Mouse (Mus musculus): ENCODE results near the gene Bmf. TPM values are rescaled to one million over a fixed set of nuclear protein-coding genes. Genes with fewer than 3 reads are reported as not detected.

Gene Bmf
- total RNA-seq (2017), result 21.5 to 42.1 TPM (median 35.4 TPM) in 3 replicates

DNA sequence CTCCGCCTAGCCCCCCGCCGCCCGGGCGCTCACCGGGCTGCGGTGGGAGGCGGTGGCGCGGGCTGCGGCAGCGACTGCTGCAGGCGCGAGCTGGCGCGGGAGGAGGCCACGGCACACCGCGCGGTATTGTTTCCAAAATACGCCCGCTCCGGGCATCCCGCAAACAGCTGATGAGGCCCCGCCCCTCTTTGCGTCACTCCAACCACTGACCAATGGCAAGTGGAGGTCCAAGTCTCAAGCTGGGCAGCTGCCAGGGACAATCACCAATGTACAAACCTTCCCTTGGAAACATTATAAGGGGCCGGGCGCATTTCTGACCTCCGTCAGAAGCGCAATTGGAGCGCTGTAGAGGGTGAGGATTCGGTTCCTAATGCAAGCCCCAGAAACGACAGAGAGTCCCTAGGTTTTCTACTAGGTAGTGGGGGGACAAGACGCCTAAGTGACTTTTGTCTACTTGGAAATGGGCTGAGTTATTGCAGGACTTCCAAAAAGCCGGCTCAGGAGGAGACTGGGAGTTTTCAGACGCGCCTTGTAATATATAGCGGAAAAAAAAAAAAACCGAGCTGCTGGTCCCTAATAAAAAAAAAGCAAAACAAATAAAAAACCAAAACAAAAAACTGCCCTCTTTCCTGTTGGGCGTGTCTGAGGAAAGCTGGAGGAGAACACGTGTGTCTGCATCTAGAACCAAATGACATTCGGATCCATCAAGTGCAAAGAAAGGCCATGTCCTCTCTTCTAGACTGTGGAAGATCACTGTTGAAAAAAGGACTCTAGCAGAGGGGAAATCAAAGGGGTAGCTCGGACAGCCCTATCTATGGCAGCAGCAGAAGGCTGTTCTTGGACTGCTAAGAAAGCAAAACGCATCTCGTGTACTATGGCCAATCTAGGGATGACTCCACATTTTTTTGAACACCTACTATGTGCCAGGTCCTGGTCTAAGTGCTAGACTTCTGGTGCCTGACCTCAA is at the start of gene Bmf:
Bmf (minus strand) TSS at position 181 of the 967 bp plus-strand sequence.
- ATAC-seq (replicated peaks; ENCODE audit: insufficient number of reproducible peaks, low FRiP score, low TSS enrichment, poor library complexity, severe bottlenecking), result peak; percentile 82

DNA sequence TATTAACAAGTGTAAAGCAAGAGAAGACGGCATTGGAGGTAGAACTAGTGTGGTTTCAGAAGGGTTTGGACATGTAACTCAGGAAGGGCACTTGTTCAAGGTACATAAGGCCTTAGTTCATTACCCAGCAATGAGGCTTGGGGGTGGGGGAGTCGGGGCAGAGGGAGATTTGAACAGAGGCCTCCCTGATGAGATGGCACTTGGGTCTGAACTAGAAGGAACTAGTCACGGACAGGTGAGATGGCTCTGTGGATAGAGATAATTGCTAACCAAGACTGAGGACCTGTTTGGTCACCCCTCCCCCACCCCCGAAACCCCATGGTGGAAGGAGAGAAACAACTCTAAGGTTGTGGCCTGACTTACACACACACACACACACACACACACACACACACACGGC is 49.6 kb upstream of the Bmf start:
- ATAC-seq (replicated peaks; ENCODE audit: insufficient number of reproducible peaks, low FRiP score, low TSS enrichment, poor library complexity, severe bottlenecking), result no peak

DNA sequence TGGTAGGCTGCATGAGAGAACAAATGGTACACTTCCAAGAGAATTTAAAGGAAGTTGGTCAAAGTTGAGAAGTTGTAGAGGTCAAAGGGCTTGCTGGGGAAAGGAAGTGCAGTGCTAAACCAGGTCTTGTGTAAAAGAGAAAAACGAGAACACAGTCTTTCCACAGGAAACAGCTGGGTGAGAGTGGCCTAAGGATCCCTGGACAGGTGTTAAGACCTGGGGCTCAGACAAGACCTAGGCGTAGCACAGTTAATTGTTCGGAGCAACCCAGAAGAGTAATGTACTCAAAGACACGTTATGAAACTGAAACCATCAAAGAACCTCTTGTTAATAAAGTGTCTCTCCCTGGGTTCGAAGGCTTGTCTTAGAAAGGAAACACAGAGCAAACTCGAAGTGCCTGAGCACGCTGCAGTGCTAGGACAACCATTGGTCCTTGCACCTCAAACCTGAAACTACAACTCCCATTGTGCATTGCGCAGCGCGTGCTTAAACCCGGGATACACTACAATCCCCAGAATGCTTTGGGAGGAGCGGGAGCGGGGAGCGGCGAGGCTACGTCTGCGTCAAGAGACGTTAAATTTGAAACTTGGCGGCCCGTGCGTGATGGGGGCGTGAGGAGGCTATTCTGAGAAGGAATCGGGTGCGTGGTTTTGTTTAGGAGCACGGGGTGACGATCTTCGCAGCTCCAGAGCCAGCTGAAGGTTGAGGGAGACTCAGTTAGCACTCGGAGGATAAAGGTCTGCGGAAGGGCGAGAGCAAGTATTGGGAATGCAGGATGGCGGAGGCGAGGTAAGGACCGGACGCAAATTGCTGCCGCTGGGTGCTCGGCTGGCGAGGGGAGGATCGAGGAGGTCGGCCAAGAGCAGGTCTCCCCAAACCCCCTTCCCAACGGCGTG is 48.4 kb upstream of the Bmf start, which contains the start of gene Bub1b:
Bub1b (plus strand) TSS at position 539 of the 896 bp plus-strand sequence.
- ATAC-seq (replicated peaks; ENCODE audit: insufficient number of reproducible peaks, low FRiP score, low TSS enrichment, poor library complexity, severe bottlenecking), result peak; percentile 94

DNA sequence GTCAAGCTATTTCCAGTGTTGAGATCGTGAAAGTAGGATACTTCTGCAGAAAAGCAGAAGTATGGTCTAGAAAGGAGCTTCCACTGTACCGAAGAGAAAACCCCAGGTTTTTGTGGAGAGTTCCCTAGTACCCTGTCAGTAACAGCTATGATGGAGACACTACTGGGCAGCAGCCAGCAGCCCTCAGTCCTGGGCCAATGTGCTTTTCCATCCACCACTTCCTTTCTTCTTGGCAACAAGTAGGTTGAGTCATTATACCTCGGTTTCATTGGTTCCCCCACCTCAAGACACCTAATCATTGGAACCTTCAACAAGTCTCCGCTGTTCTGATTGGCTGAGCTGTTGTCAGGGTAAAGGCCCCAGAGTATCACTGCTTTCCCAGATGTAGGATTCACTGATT is 41.6 kb upstream of the Bmf start:
- no peak for ATAC-seq (replicated peaks; ENCODE audit: insufficient number of reproducible peaks, low FRiP score, low TSS enrichment, poor library complexity, severe bottlenecking)

DNA sequence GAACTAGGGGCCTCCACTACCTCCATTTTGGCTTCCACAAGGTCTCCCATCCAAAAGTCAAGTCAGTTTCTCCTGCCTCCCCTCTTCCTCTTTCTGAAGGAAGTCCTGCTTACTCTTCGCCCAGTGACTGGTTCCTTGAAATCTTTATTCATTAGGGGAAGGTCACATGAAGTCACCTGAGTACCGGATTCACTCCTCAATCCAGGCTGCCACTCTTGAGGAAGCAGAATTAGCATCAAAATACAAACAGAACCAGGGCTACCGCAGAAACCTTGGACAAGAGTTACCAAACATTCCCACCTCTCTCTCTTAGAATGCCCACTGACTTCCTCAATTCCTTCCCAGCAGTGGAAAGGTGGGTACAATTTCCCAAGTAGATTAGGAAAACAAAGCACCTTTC is 38.2 kb upstream of the Bmf start:
- ATAC-seq (replicated peaks; ENCODE audit: insufficient number of reproducible peaks, low FRiP score, low TSS enrichment, poor library complexity, severe bottlenecking), result no peak

DNA sequence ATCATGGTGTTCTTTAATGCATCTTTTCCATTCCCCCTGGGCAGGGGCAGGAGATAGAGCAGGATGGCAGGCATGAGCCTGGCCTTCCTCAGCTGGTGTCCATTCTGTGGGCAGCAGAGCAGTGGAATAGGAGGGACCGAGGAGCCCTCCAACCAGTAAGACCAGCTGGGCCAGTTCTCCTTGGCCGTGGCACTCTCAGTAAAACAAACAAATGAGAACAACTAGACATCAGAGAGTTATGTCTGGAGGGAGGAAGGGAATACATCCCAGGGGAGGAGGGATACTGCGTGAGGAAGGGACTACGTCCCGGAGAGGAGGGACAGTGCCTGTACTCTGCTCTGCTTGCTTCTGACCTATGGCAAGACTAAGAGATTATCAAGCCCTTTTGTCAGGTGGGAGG is 36.5 kb upstream of the Bmf start:
- no peak for ATAC-seq (replicated peaks; ENCODE audit: insufficient number of reproducible peaks, low FRiP score, low TSS enrichment, poor library complexity, severe bottlenecking)

DNA sequence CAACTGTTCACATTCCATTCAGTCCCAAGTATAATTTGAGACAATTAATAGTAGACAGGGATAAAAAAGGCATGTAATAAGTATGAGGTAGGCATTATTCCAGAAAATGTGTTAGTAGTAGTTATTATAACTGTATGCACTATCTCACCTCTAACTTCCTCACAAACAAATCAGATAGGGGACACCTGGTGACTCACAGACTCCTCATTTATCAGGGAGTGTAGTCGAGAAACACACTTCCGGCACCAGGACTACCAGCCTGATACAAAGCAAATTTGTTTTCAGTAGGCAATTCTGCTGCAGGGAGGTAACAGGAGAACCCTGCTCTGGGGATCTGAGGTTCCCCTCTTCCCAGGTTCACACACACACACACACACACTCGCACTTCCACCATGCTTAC is 23.6 kb upstream of the Bmf start:
- no peak for ATAC-seq (replicated peaks; ENCODE audit: insufficient number of reproducible peaks, low FRiP score, low TSS enrichment, poor library complexity, severe bottlenecking)

DNA sequence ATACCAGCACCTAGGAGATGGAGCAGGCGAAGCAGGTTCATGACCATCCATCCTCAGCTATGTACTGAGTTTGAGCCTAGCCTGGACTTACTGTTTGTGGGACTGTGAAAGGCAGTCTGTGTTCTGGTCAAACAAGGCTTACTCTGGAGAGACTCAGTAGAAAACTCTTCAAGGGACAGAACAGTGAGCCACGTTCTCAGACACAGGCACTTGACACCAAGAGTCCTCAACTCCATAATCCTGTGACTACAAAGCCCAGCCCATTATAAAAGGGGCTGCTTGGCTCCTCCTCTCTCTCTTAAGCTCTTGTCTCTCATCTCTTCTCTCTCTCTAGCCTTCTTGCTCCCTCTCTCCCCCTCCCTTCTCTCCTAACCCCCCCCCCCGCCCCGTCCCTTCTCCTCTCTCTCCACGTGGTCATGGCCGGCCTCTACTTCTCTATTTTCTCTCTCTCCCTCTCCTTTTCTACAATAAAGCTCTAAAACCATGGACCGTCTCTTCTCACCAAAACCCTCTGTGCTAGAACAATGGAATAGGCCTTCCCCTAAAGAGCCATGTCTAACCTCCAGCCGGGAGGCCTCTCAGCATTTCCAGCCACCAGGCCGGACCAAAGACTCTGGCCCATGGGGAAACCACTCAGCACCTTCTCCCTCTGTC is 22.8 kb upstream of the Bmf start:
- ATAC-seq (replicated peaks; ENCODE audit: insufficient number of reproducible peaks, low FRiP score, low TSS enrichment, poor library complexity, severe bottlenecking), result no peak

DNA sequence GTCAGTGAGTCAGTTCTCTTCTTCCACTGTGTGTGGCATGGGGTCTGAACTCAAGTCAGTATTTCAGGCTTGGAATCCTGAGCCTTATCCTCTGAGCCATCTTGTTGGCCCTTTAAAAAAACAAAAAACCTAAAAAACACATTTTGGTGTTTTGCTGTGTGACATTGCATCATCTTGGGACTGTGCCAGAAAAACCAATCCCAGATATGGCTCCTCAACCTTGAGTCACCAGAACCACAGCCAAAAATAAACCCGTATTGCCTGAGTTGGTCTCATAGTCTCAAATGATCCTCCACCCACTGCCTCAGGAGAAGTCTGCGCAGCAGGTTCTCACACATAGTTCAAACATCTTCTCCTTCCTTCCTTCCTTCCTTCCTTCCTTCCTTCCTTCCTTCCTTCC is 21.5 kb upstream of the Bmf start:
- ATAC-seq (replicated peaks; ENCODE audit: insufficient number of reproducible peaks, low FRiP score, low TSS enrichment, poor library complexity, severe bottlenecking), result no peak

DNA sequence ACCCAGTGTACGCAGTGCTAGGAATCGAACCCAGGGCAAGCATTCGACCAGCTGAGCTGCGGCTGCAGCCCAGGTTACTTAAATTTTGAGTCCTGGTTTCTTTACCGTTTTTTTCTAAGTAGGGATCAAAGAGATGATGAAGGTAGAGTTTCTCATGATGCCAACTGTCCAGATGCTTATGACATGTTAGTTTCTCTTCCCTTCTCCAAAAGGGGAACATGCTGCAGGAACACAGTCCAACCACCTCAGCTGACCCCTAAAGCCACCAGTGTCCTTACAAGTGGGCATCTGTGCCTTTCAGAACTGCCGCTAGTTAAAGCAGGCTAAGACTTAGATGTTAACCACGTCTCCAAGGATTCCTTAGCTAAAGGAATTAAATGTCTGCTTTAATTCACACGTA is 17.7 kb upstream of the Bmf start:
- peak; percentile 75 for ATAC-seq (replicated peaks; ENCODE audit: insufficient number of reproducible peaks, low FRiP score, low TSS enrichment, poor library complexity, severe bottlenecking)

DNA sequence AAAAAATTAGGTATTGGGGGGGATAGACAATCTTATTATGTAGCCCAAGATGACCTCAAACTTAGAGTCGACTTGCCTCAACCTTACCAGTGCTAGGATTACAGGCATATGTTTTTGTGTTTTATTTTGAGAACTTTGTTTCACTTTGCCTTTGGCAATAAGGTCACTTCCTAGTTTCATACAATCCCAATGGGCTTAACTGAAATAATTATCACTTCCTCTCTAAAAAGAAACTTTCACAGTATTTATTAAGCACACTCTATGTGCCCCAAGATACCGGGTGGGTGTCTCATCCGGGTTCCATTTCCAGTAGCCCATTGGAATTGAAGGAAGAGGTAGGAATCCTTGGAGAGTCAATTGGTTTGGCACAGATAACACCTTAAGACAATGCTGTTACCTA is 12.9 kb upstream of the Bmf start:
- peak; percentile 76 for ATAC-seq (replicated peaks; ENCODE audit: insufficient number of reproducible peaks, low FRiP score, low TSS enrichment, poor library complexity, severe bottlenecking)

DNA sequence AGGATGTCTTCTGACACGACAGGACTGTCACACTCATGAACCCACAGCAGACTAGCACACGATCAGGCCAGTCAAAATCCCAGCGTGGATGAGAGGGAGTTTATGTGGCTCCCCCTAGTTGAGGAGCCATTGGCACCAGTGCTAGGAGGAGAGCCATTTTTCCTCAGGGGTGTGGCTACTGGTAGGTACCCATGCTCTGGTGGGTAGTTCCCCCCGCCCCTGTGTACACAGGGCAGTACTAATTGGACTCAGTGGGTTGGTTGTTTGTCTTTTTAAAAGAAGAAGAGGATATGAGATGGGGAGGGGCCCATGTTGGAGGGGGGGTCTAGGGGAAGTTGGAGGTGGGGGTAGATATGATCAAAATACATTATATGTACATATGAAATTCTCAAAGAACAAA is 12.5 kb upstream of the Bmf start:
- ATAC-seq (replicated peaks; ENCODE audit: insufficient number of reproducible peaks, low FRiP score, low TSS enrichment, poor library complexity, severe bottlenecking), result peak; percentile 81

DNA sequence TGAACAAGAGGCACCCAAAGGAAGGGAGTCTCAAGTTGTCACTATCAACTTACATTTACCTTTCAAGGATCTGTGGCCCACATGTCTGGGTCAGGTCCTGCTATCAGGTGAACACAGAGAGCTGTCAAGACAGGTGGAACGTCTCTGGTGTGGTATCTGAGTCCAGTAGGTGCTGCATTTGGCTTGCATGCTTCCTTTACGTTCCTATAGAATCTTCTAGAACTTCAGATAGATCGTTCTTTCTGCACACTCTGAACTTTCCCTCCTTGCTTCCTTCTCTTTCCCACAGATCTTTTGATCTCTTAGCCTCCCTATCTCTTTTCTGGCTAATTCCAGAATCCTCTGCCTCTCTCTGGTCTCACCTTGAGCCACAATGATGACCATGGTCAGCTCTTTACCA is 8.9 kb upstream of the Bmf start:
- no peak for ATAC-seq (replicated peaks; ENCODE audit: insufficient number of reproducible peaks, low FRiP score, low TSS enrichment, poor library complexity, severe bottlenecking)

DNA sequence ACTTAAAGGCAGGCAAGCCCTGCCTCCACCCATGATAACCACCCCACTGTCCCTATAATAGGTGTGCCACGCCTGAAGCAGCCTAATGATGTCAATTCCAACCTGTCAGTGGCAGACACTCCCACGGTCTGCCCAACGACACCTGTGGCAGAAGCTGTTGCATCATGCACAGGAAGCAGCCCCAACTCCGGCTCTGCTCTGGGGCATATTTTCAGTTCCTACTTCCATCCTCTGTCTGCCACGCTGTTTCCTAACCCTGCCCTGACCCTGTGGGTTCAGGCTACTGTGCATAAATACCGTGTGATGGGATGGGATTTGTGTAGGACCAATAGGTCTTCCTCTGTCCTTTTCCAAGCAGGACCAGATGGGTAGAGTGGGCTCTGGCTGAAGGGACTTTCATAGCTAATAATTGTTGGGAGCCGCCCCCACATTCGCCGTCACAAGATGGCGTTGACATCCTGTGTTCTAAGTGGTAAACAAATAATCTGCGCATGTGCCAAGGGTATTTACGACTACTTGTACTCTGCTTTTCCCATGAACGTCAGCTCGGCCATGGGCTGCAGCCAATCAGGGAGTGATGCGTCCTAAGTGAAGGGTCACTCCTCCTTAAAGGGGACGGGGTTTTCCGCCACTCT is 5.0 kb upstream of the Bmf start:
- peak; percentile 79 for ATAC-seq (replicated peaks; ENCODE audit: insufficient number of reproducible peaks, low FRiP score, low TSS enrichment, poor library complexity, severe bottlenecking)

DNA sequence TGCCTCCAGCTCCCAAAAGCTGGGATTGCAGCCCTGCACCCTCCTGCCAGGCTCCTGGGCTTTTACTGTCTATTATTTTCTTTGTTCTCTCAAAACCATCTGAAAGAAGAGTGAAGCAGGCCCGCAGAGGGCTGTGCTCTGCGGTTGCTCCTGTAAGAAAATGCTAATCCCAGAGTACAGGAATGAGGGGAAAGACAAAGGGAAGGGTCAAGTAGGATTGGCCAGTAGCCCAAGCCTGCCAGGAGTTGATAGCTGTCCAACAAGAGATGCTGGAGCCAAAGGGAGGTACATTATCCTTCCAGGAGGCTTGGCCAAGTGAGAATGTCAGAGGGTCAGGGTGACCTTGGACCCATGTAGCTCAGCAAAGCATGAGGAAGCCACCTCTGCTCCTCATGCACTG is 2.1 kb upstream of the Bmf start:
- ATAC-seq (replicated peaks; ENCODE audit: insufficient number of reproducible peaks, low FRiP score, low TSS enrichment, poor library complexity, severe bottlenecking), result no peak

DNA sequence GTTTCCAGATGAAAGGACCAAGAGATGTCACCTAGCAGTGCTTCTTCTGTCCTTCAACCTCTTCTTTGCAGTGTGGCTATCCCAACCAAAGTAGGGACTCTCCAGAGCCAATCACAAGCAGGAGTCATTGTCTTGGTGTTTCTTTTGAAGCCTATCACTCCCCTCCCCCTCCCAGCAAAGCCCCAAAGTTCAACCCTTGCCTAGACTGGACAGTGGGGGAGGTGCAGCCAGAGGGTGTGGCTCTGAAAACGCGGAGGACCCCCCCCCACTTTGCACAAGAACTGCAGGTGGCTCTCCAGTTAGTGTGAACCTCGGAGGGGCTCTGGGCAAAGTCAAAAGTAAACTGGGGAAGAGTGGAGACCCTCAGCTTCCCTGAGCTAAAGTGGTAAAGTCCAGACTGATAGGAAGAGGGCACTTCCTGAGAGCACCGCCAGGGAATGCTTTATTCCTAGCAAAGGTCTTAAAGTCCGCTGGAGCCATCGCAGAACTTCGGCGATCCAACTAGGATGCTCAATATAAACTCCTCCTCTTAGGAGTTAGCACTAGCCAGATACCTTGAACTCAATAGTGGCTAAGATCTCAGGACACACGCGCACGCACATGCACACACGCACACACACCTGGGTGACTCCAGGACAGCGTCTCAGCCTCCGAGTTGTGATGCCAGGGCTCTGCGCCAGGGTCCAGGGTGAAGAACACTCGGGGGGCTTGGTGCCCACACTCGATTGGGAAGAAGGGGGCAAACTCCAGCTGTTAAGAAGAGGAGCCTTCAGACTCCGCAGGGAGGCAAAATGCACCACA is 866 bp downstream of the Bmf start:
- ATAC-seq (replicated peaks; ENCODE audit: insufficient number of reproducible peaks, low FRiP score, low TSS enrichment, poor library complexity, severe bottlenecking), result no peak

DNA sequence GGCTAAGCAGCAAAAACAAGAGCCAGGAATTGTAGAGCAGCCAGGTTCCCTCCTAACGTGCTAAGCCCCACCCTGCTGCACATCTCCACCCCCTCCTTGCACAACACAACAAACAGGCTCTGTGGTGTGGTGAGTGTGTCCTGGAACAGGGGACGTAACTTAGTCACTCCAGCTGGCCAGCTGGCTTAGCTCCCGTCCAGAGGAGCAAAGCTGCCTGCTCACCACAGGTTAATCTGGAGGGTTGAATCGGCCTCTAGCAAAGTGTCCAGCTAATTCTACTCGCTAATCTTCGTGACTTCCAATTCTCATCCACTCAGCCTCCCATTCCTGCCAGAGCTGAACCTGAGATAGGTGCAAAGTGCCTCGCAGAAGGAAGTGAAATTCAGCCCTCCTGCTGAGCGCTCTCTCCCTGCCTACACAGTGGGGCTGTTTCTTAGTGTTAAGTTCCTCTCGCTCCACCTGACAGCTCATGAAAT is 1.9 kb downstream of the Bmf start:
- ATAC-seq (replicated peaks; ENCODE audit: insufficient number of reproducible peaks, low FRiP score, low TSS enrichment, poor library complexity, severe bottlenecking), result peak; percentile 51

DNA sequence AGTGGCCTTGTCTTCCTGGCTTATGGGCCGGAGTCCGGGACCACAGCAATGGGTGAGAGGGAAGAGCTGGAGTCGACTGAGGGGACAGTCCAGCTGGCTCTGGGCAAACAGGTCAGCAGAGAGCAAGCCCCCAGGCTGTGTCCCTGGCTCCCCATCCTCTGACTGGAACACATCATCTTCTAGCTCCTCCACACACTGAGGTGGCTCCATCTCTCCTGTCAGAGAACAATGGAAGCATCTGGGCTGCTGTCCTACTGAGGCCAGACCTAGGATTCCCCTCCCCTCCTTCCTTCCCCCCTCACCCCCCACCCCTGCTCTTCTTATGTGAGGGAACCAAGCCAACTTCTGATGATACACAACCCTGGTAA is 2.7 kb downstream of the Bmf start:
- no peak for ATAC-seq (replicated peaks; ENCODE audit: insufficient number of reproducible peaks, low FRiP score, low TSS enrichment, poor library complexity, severe bottlenecking)
